27 mouse cellular contexts compared by ENCODE assay signal in the genomic region with DNA sequence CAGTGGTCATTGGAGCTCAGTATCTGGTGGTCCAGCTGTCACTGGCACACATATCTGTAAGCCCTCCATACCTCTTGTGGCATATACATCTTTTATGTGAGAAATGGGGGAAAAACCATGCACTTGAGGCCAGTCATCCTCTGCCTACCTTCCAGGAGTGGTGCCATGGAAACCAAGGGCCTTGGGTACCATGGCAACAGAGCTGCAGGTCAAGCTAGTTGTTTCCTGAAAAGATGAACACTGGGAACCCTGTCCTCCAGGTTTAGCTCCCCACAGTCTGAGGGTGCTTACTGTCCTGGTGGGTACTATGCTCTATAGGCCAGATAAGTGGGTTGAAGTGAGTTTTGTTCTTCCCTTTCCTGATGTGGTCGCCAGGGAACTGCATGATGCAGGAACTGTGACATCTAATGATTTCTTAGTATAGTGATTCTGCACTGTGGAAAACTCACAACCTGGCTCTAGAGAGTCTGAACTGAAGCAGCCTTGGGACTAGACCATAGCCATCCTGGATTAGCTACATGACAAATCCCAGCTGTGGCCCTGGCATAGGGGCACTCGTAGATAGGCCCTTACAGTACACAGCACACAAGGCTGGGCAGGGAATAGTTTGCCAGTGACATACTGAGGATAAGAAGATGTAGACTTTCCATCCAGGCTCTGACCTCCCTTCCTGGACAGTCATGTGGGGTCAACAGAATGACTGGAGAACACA.
DNase-seq lines count a peak whose midpoint lies in the region; ATAC-seq and TF ChIP-seq lines count a peak whose summit lies in the region.
"Had no signal": no experiment of that assay in that cellular context is flagged by ENCODE, and none has a peak within 500 bp of the region (broad histone marks: within the 10 kb centered on the region; RNA-seq: fewer than 3 reads in every experiment).

No protein-coding gene starts in this region.

- no peak for TF ChIP-seq POLR2A in brain, embryonic 14.5 days (IDR thresholded peaks at IDR 0.05; ENCODE audit: borderline replicate concordance, extremely low read depth, insufficient read depth, insufficient read length, poor library complexity, severe bottlenecking)

- no peaks in the 10 kb centered on the region for H3K36me3 ChIP-seq in hindbrain, postnatal 0 days (ENCODE audit: insufficient read depth, low read length)
- no peaks in the 10 kb centered on the region for H3K36me3 ChIP-seq in hindbrain, embryonic 10.5 days
- H3K36me3 ChIP-seq: heart, embryonic 10.5 days; heart, embryonic 15.5 days; hindbrain, embryonic 12.5 days; kidney, embryonic 15.5 days; limb, embryonic 13.5 days; lung, embryonic 15.5 days; neural tube, embryonic 13.5 days had no signal

- no peak overlapping the region for H3K27ac ChIP-seq in hindbrain, postnatal 0 days
- H3K27ac ChIP-seq in hindbrain, embryonic 10.5 days, result no peak overlapping the region
- H3K27ac ChIP-seq: heart, embryonic 10.5 days; heart, embryonic 15.5 days; hindbrain, embryonic 12.5 days; kidney, embryonic 15.5 days; left cerebral cortex, adult 2 months; limb, embryonic 13.5 days; lung, embryonic 15.5 days; neural tube, embryonic 13.5 days; stomach, postnatal 0 days had no signal

- peak; percentile 8 for DNase-seq in adrenal gland, postnatal 25 days
- DNase-seq in adrenal gland, postnatal 10 days, result no peak
- peak; percentile 36 for DNase-seq in hindbrain, postnatal 0 days (ENCODE audit: low spot score)
- no peak for DNase-seq in hindbrain, embryonic 10.5 days (ENCODE audit: low spot score)
- DNase-seq in brain, embryonic 14.5 days (ENCODE audit: low read depth), result peak; percentile 47
- DNase-seq in thymus, postnatal 10 days (ENCODE audit: low spot score in 2 of 2), result no peak
- DNase-seq: cerebellum, adult 11 months; cerebellum, adult 9-10 months; cerebellum, postnatal 36 days; gastrocnemius, postnatal 14 days; kidney, adult 11 months; kidney, postnatal 25 days; right cerebral cortex, postnatal 4 days; thymus, adult 18-20 months; thymus, postnatal 36 days had no signal

- TF ChIP-seq CTCF in hindbrain, postnatal 0 days (IDR thresholded peaks at IDR 0.05; ENCODE audit: low read depth), result no peak
- TF ChIP-seq CTCF in brain, embryonic 14.5 days (IDR thresholded peaks at IDR 0.05; ENCODE audit: borderline replicate concordance, extremely low read depth, insufficient read depth, insufficient read length), result no peak

- no peaks in the 10 kb centered on the region for H3K4me1 ChIP-seq in hindbrain, postnatal 0 days (ENCODE audit: insufficient read depth, low read length)
- 0 out of 2 replicates have a peak, but pooled peaks cover 5% of the 10 kb centered on the region for H3K4me1 ChIP-seq in hindbrain, embryonic 10.5 days (replicated peaks)
- H3K4me1 ChIP-seq: heart, embryonic 10.5 days; heart, embryonic 15.5 days; hindbrain, embryonic 12.5 days; kidney, embryonic 15.5 days; limb, embryonic 13.5 days; lung, embryonic 15.5 days had no signal

- H3K4me3 ChIP-seq in hindbrain, postnatal 0 days (ENCODE audit: low read length), result no peak overlapping the region
- no peak overlapping the region for H3K4me3 ChIP-seq in hindbrain, embryonic 10.5 days
- H3K4me3 ChIP-seq: heart, embryonic 10.5 days; heart, embryonic 15.5 days; hindbrain, embryonic 12.5 days; kidney, embryonic 15.5 days; left cerebral cortex, adult 2 months; limb, embryonic 13.5 days; lung, embryonic 15.5 days; neural tube, embryonic 13.5 days had no signal

- H3K27me3 ChIP-seq in hindbrain, postnatal 0 days (ENCODE audit: insufficient read depth, low read length), result no peaks in the 10 kb centered on the region
- no peaks in the 10 kb centered on the region for H3K27me3 ChIP-seq in hindbrain, embryonic 10.5 days (ENCODE audit: insufficient read depth, poor library complexity, severe bottlenecking)
- H3K27me3 ChIP-seq: heart, embryonic 15.5 days; hindbrain, embryonic 12.5 days; kidney, embryonic 15.5 days; limb, embryonic 13.5 days; lung, embryonic 15.5 days; neural tube, embryonic 13.5 days had no signal

- no peak overlapping the region for H3K9ac ChIP-seq in hindbrain, postnatal 0 days (replicated peaks; ENCODE audit: low read length)
- H3K9ac ChIP-seq: heart, embryonic 15.5 days; hindbrain, embryonic 12.5 days; kidney, embryonic 15.5 days; limb, embryonic 13.5 days; lung, embryonic 15.5 days; neural tube, embryonic 13.5 days had no signal

- 0 out of 2 replicates have a peak, but pooled peaks have one; percentile 27 for ATAC-seq in hindbrain, postnatal 0 days
- no peak for ATAC-seq in megakaryocyte, adult 5-6 weeks (ENCODE audit: poor library complexity, severe bottlenecking)
- ATAC-seq: inflammation-experienced regulatory T-cells, adult 6 months had no signal

- WGBS in hindbrain, postnatal 0 days, result 82% methylated on average over 2 of the region's 2 CpGs
- WGBS in hindbrain, embryonic 10.5 days, result 91% methylated on average over 2 of the region's 2 CpGs

- no peaks in the 10 kb centered on the region for H3K9me3 ChIP-seq in hindbrain, postnatal 0 days (ENCODE audit: low read length)
- H3K9me3 ChIP-seq in hindbrain, embryonic 10.5 days, result no peaks in the 10 kb centered on the region
- H3K9me3 ChIP-seq: heart, embryonic 10.5 days; heart, embryonic 15.5 days; hindbrain, embryonic 12.5 days; kidney, embryonic 15.5 days; limb, embryonic 13.5 days; lung, embryonic 15.5 days; neural tube, embryonic 13.5 days had no signal

- no peak overlapping the region for H3K4me2 ChIP-seq in hindbrain, postnatal 0 days (ENCODE audit: low read depth, low read length)
- H3K4me2 ChIP-seq: heart, embryonic 15.5 days; hindbrain, embryonic 12.5 days; kidney, embryonic 15.5 days; limb, embryonic 13.5 days; liver, embryonic 11.5 days; lung, embryonic 15.5 days; neural tube, embryonic 13.5 days had no signal

Comparison
In these comparisons a context has a peak if more than half of its experiments do, and no peak if none do; other contexts are left out.
1. DNase-seq: peak in adrenal gland, postnatal 25 days (single experiment), hindbrain, postnatal 0 days (single experiment) and brain, embryonic 14.5 days (single experiment); none in adrenal gland, postnatal 10 days (single experiment), hindbrain, embryonic 10.5 days (single experiment) and thymus, postnatal 10 days (0 of 2).